Mouse (Mus musculus) limb, embryonic 10.5 days (tissue): ENCODE data around the gene Slc38a2. TPM values are rescaled to one million over a fixed set of nuclear protein-coding genes. Genes with fewer than 3 reads are reported as not detected.

Experiments used
- DNase-seq: peaks from one replicate; pipeline ENCODE4 v3.0.0-alpha.2; 2017; ENCODE audit warnings: low spot score
- H3K27ac ChIP-seq: fragments of 300-500 bp; sonication (generic); 2 replicates; pipeline ENCODE4 v1.5.1; 2016; ENCODE audit warnings: mild to moderate bottlenecking
- H3K27me3 ChIP-seq: fragments of 300-500 bp; sonication (generic); 2 replicates; pipeline ENCODE4 v1.6.1; 2016; ENCODE audit warnings: low read depth, mild to moderate bottlenecking; ENCODE audit not compliant: poor library complexity, severe bottlenecking
- H3K36me3 ChIP-seq: fragments of 300-500 bp; sonication (generic); 2 replicates; pipeline ENCODE4 v1.6.1; 2016; ENCODE audit warnings: mild to moderate bottlenecking, moderate library complexity
- H3K4me1 ChIP-seq: fragments of 300-500 bp; sonication (generic); 2 replicates; pipeline ENCODE4 v1.6.1; 2016
- H3K4me3 ChIP-seq: fragments of 300-500 bp; sonication (generic); 2 replicates; pipeline ENCODE4 v1.5.1; 2016; ENCODE audit warnings: mild to moderate bottlenecking, moderate library complexity
- H3K9me3 ChIP-seq: fragments of 300-500 bp; sonication (generic); replicated peaks from 2 replicates; pipeline ENCODE4 v1.6.1; 2016; ENCODE audit warnings: mild to moderate bottlenecking
- WGBS: fragments of 180-500 bp; shearing (Covaris S2); methylation state at CpG from one replicate; pipeline ENCODE4 v1.1.7; 2016; 5-methylcytosine and 5-hydroxymethylcytosine counted together
- polyA plus RNA-seq: library from polyadenylated mRNA; unstranded; fragments of >200 nt; fragmentation: Nextera tagmentation; extraction: Ambion mirVana; gene quantifications from 2 replicates; pipeline ENCODE4 v1.2.1, GENCODE M21; 2016

Slc38a2 gene
- polyA plus RNA-seq, 1 experiment from 2014 or later: 198 TPM

DNA sequence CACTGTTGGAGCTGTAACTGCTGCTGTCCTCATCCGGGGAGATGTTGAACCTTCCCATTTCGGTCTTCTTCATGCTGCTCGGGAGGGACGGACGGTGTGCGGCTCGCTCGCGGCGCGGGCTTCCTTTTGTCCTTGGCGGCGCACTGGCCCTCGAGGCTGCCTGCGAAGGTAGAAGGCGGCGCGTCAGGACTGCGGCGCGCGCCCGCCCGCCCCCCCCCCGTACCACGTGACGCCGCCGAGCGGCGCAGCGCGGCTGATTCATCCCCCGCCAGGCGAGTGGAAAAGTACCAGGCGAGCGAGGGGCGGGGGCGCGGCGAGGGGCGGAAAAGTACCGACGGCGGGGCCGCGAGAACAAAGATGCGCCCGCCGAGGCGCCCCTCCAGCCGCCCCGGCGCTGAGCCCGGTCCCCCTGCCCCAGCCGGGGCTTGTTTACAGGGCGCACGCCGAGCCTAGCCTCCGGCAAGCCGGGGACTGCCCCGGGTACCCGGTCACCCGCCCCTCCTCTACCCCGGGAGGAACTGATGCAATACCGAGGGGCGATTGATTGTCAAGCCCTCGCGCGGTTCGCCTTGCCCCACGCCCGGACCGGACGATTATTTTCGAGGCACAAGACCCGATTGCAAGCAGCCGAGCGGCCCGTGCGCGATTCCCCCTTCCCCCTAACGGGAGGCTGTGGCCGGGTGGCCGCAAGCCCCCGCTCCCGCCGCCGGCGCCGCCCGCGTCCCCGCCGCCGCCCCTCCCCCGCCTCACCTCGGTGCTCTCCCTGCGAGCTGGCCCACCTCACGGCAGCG, 677 bp downstream of the Slc38a2 start:
- H3K36me3 ChIP-seq: peaks cover 49% of the 10 kb centered on the region
- H3K4me3 ChIP-seq: peak overlapping the region; percentile 74
- under 1% methylated on average over 101 of the region's 101 CpGs for WGBS
- H3K4me1 ChIP-seq: peaks cover 29% of the 10 kb centered on the region
- DNase-seq: peak; percentile 89
- 0 out of 2 replicates have a peak, but pooled peaks cover 3% of the 10 kb centered on the region for H3K27me3 ChIP-seq
- H3K27ac ChIP-seq: peak overlapping the region; percentile 99
- no peaks in the 10 kb centered on the region for H3K9me3 ChIP-seq

GRCm38 (mm10) chr15:96697901-96698657, 1.5 kb downstream of the Slc38a2 start:
- Histone ChIP-seq H3K36me3 (peaks cover 56% of the 10 kb centered on the region), H3K27me3 (0 out of 2 replicates have a peak, but pooled peaks cover 3% of the 10 kb centered on the region), H3K9me3 (no peaks in the 10 kb centered on the region), H3K4me3 (peak overlapping the region; percentile 74), H3K27ac (peak overlapping the region; percentile 99), H3K4me1 (peaks cover 29% of the 10 kb centered on the region)
- DNase-seq: no peak
- 23% methylated on average over 19 of the region's 19 CpGs for WGBS

DNA sequence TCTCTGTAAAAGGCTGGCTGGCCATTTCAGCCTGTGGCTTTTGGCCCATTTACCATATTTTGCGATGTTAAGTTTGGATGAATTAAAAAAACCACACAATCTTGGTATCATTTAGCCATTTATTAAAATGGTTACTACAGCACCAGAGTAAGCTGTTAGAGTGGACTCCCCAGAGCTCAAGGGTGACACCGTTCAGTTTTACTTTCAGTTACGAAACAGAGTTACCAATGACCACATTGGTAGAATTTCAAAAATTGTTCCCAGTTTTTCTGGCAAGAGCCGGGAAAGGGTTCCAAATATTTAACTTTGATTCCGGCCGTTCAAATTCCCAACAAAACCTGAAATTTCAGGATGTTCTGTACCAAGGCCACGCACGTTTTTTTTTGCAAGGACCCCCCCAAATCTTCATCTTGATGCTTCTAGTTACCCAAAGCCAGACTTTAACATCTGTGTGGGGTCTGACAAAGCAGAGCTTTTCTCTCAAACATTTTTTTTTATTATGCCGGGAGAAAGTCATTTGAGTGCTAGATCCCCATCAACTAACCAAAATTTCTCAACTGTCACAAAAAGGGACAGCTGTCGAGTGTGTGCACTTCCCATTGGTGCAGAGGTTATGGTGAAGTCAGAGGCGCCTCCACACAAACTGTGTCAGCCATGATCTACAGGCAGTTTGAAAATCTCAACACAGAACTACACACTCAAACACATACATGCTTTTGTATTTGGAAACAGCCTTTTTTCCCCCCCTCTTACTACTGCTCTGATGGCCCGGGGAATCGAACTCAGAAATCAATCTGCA, 2.8 kb downstream of the Slc38a2 start:
- Histone ChIP-seq H3K36me3 (peaks cover 70% of the 10 kb centered on the region), H3K27me3 (0 out of 2 replicates have a peak, but pooled peaks cover under 1% of the 10 kb centered on the region), H3K4me3 (peak overlapping the region; percentile 74), H3K9me3 (no peaks in the 10 kb centered on the region), H3K27ac (no peak overlapping the region), H3K4me1 (peaks cover 29% of the 10 kb centered on the region)
- DNase-seq: no peak
- 83% methylated on average over 13 of the region's 13 CpGs for WGBS

GRCm38 (mm10) chr15:96695455-96696421, 3.8 kb downstream of the Slc38a2 start:
- Histone ChIP-seq H3K9me3 (no peaks in the 10 kb centered on the region), H3K36me3 (peaks cover 80% of the 10 kb centered on the region), H3K4me3 (peak overlapping the region; percentile 74), H3K27me3 (no peaks in the 10 kb centered on the region), H3K4me1 (peaks cover 23% of the 10 kb centered on the region), H3K27ac (no peak overlapping the region)
- no peak for DNase-seq
- 86% methylated on average over 26 of the region's 26 CpGs for WGBS

- no peak for DNase-seq
- H3K27me3 ChIP-seq: no peaks in the 10 kb centered on the region
- no peaks in the 10 kb centered on the region for H3K9me3 ChIP-seq
- peaks cover 87% of the 10 kb centered on the region for H3K36me3 ChIP-seq
- 95% methylated on average over 7 of the region's 7 CpGs for WGBS
- H3K27ac ChIP-seq: no peak overlapping the region
- peaks cover 16% of the 10 kb centered on the region for H3K4me1 ChIP-seq
- no peak overlapping the region for H3K4me3 ChIP-seq
These were observed 4.5 kb downstream of the Slc38a2 start for GRCm38 (mm10) chr15:96694988-96695387.

DNA sequence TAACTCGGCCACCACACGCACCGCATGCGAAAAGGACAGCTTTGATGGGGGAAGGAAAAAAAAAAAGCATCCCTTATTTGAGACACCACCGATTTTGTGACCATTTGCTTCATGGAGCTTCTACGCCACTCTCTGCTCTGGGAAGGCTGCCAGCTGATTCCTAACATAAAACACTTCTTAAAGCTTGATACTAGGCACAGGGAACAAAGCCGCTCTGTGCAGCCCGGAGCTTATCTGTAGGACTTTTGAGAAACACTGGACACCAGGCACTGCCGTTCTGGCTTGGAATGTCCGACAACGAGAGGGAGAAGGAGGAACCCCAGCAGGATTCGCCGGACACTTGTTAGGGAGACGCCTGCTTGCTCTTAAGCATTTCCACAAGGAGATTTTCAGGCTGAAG, 5.8 kb downstream of the Slc38a2 start:
- DNase-seq: no peak
- no peak overlapping the region for H3K4me3 ChIP-seq
- H3K4me1 ChIP-seq: peaks cover 15% of the 10 kb centered on the region
- no peak overlapping the region for H3K27ac ChIP-seq
- WGBS: 93% methylated on average over 14 of the region's 14 CpGs
- no peaks in the 10 kb centered on the region for H3K9me3 ChIP-seq
- H3K27me3 ChIP-seq: no peaks in the 10 kb centered on the region
- peaks cover 100% of the 10 kb centered on the region for H3K36me3 ChIP-seq

DNA sequence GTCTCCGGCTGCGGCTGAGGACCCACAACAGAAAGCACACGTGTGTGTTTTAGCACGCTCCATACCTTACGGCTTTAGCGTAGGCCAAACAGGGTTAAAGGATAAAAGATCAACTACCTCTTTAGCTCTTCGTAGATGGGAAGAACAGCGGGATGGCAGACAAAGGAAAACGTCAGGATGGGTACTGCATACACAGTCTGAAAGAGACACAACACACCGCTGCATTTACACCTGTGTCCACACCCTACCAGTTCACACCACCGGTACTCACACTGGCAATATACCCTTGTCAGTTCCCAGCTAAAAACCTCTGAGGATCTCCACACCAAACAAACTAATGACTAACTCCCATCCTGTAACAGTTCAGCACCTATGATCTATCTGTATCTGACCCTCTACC, 7.1 kb downstream of the Slc38a2 start:
- H3K4me1 ChIP-seq: peaks cover 13% of the 10 kb centered on the region
- H3K36me3 ChIP-seq: peaks cover 100% of the 10 kb centered on the region
- no peaks in the 10 kb centered on the region for H3K27me3 ChIP-seq
- no peaks in the 10 kb centered on the region for H3K9me3 ChIP-seq
- 96% methylated on average over 11 of the region's 11 CpGs for WGBS
- H3K4me3 ChIP-seq: no peak overlapping the region
- no peak overlapping the region for H3K27ac ChIP-seq
- no peak for DNase-seq

DNA sequence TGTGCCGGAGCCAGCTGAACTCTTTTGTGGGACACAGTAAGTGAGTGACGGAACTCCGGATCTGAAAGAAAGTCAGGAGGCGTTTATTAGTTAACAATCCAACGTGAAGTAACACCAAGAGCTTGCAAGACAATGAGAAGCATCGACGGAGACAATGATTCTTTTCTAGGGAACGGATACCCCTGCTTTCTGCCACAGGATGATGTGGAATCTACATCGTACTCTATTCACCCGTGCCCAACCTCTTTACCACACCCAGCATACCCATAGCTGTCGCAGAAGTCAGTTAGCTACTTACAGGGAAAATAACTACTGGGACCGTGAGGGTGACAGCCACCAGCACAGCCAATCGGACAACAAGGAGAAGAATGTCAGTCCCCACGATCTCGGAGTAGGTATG, 8.1 kb downstream of the Slc38a2 start:
- Histone ChIP-seq H3K27ac (no peak overlapping the region), H3K9me3 (no peaks in the 10 kb centered on the region), H3K4me3 (no peak overlapping the region), H3K4me1 (peaks cover 3% of the 10 kb centered on the region; the same call in 1 of the 2 replicates), H3K27me3 (no peaks in the 10 kb centered on the region), H3K36me3 (peaks cover 98% of the 10 kb centered on the region)
- no peak for DNase-seq
- 92% methylated on average over 15 of the region's 15 CpGs for WGBS

GRCm38 (mm10) chr15:96690829-96691228, 8.7 kb downstream of the Slc38a2 start:
- no peak for DNase-seq
- WGBS: 93% methylated on average over 13 of the region's 13 CpGs
- peaks cover 93% of the 10 kb centered on the region for H3K36me3 ChIP-seq
- H3K9me3 ChIP-seq: no peaks in the 10 kb centered on the region
- no peaks in the 10 kb centered on the region for H3K27me3 ChIP-seq
- H3K27ac ChIP-seq: no peak overlapping the region
- no peaks in the 10 kb centered on the region for H3K4me1 ChIP-seq
- no peak overlapping the region for H3K4me3 ChIP-seq

GRCm38 (mm10) chr15:96689919-96690318, 9.6 kb downstream of the Slc38a2 start:
- no peak overlapping the region for H3K27ac ChIP-seq
- peaks cover 84% of the 10 kb centered on the region for H3K36me3 ChIP-seq
- H3K27me3 ChIP-seq: no peaks in the 10 kb centered on the region
- no peaks in the 10 kb centered on the region for H3K4me1 ChIP-seq
- WGBS: 92% methylated on average over 9 of the region's 9 CpGs
- H3K9me3 ChIP-seq: no peaks in the 10 kb centered on the region
- DNase-seq: no peak
- no peak overlapping the region for H3K4me3 ChIP-seq

GRCm38 (mm10) chr15:96688784-96689318, 10.7 kb downstream of the Slc38a2 start:
- Histone ChIP-seq H3K27me3 (no peaks in the 10 kb centered on the region), H3K4me3 (no peak overlapping the region), H3K9me3 (no peaks in the 10 kb centered on the region), H3K27ac (no peak overlapping the region), H3K4me1 (peaks cover 8% of the 10 kb centered on the region), H3K36me3 (peaks cover 73% of the 10 kb centered on the region)
- DNase-seq: no peak
- WGBS: 96% methylated on average over 12 of the region's 12 CpGs
